Mouse (Mus musculus) adrenal gland, postnatal 10 days (tissue): Measurements from ENCODE around the gene Rmi1. TPM values are rescaled to one million over a fixed set of nuclear protein-coding genes. Genes with fewer than 3 reads are reported as not detected.
"Not testable (repeated sequence)": the region's sequence is repeated elsewhere in the genome, so short reads cannot be mapped to it uniquely, and the experiment has no call there.

Experiments
- DNase-seq: peaks from one replicate; pipeline ENCODE4 v3.0.0; 2021; ENCODE audit warnings: mixed read lengths
- total RNA-seq, 2 experiments: library from RNA; stranded (reverse); gene quantifications; 2 replicates each; pipeline ENCODE4 v1.2.3; 2021

Rmi1 gene
- total RNA-seq, 2 experiments from 2014 or later: 15.2 to 19.8 TPM

DNA sequence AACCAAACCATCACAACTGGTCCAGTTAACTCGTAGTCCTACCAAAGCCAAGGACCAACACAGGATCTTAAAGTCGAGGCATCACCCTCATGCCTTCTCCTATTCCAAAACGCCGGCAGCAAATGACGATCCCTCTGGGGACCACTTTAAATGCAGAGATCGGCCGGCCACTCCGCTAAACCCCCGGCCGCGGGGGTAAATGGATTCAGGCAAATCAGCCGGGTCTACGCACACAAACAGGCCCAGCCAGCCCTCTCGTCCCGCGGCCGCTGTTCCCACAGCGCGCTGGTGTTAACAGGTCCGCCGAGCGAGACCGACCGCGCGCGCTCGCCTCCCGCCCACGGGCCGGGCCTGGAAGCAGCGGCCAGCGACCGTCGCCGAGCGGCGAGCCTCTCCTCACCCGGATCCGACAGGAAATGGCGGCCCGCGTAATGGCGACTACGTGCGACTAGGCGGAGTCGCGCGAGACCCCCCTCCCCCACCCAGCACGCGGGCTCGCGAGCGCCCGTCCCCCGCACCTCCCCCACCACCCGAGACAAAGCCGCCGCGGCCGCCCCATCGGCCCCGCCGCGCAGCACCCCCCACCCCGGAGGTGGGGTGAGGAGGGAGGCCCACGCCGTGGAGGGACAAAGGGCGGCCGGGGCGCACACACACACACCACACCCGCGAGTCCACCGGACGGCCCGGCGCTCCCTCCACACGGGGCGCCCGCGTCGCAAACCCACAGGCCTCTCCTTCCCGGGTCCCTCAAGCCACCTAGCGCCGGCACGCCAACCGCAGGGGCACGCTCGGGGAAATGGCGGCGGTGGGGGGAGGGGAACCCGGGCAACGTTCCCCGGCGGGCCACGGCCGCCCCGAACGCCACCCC is 679 bp upstream of the Rmi1 start:
- peak; percentile 89 for DNase-seq

DNA sequence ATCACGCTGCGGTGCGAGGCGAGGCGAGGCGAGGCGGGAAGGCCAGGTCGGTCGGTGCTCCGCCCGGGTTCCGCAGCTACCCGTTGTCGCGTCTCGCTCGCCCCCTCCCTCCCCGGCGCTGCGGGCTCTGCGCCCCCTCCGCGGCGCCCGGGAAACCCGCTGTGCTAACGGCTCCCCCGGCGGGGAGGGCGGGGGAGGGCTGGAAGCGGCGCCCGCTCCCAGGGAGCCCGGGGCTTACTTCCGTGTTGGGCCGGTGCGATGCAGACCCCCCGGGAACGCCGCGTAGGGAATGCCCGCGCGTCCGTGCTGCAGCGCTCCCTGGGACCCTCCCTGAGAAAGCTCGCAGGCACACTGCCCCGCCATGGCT is 679 bp downstream of the Rmi1 start:
- no peak for DNase-seq

- DNase-seq: not testable (repeated sequence)
Observed at GRCm38 (mm10) chr13:58403243-58403642, 1.2 kb downstream of the Rmi1 start, which contains the start of gene Hnrnpk. Hnrnpk (minus strand) TSS chr13:58403343.

GRCm38 (mm10) chr13:58411073-58411472 is 9.0 kb downstream of the Rmi1 start:
- no peak for DNase-seq

GRCm38 (mm10) chr13:58415374-58415773 is 13.3 kb downstream of the Rmi1 start:
- peak; percentile 52 for DNase-seq

GRCm38 (mm10) chr13:58415838-58416237 is 13.8 kb downstream of the Rmi1 start:
- DNase-seq: peak; percentile 28

DNA sequence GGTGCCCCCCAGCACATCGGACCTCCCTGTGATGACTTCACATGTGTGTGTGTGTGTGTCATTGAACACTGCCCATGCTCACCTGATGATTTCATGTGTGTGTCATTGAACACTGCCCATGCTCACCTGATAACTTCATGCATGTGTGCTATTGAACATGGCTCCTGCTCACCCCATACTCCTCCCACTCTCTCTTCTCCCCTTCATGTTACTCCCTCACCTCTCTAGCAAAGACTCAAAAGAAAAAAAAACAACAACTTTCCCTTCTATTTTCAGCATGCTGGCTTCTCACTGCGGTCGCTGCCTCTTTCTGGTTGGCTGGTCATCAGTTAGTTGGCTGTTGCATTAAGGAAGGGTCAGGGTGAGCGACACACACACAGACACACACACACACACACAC is 16.6 kb downstream of the Rmi1 start:
- DNase-seq: no peak

- DNase-seq: no peak
Observed at GRCm38 (mm10) chr13:58419266-58419665, 17.2 kb downstream of the Rmi1 start.

DNA sequence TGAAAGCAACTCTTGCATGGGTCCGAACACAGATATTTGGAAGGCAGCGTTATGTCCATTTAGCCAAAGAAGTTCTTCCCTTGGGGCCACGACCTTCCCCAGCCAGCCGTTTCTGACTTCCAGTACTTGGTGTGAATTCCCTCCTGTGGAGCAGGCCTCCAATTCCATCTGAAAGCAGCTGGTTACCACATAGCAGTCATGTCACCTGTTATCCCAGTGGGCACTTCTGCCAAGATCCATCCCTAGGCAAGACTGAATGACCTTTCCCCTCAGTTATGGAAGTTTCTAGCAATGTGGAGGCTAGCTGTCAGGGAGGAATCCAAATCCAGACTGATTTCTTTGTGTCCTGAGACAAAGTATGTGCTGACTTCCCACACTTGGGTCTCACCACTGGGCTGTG is 19.0 kb downstream of the Rmi1 start:
- DNase-seq: peak; percentile 11

DNA sequence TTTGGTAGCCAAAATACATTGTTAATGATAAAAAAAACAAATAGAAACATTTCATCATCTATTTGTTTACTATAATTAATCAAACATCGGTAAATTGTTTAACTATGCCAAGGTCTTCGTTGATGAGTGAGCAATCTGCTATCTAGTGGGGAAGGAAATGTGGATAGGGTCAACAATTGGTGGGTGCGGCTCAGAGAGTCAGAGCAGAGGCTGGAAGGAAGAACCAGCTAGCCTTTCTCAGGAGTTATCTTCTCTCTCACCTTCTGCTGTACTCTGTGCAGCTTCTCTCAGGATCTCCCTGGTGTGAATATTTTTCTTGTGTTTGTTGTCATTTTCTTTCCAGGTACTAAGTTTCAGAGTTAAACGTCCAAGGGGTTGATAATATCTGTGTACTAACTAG is 20.2 kb downstream of the Rmi1 start:
- DNase-seq: no peak

- DNase-seq: no peak
Observed at GRCm38 (mm10) chr13:58423061-58423660, 21.1 kb downstream of the Rmi1 start.

DNA sequence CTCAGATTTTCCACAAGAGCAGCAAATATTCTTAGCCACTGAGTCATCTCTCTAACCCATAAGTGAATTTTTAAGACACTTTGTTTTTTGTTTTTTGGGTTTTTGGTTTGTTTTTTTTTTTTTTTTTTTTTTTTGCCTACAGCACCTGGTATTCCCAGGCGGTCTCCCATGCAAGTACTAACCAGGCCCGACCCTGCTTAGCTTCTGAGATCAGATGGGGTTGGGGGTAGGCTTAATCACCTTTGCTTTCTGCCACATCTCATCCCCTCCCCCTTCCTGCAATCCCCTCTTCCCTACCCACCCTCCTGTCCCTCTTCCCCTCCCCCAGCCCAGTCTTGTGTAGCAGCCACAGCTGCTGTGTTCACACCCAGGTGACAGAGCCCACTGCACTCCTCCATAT is 37.7 kb downstream of the Rmi1 start:
- DNase-seq: no peak

- DNase-seq: no peak
Observed at GRCm38 (mm10) chr13:58443326-58443725, 41.3 kb downstream of the Rmi1 start.

DNA sequence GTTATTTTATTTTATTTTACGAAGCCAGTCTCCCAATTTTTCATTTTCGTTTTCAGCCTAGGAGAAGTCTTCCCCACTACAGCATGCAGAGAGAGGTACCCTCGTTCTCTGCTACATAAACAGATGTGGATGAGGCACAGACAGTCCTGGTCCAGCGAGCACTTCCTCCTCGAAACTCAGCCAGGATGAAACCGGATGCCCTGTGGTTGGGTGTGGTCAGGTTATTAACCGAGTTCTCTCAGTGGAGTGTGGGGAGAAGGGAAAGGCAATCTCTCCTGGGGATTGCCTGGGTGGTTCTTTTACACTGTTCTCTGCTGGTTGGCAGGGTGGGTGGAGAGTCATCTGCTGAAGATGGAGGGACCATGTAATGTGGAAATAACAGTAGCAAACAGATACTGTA is 41.7 kb downstream of the Rmi1 start:
- DNase-seq: no peak

DNA sequence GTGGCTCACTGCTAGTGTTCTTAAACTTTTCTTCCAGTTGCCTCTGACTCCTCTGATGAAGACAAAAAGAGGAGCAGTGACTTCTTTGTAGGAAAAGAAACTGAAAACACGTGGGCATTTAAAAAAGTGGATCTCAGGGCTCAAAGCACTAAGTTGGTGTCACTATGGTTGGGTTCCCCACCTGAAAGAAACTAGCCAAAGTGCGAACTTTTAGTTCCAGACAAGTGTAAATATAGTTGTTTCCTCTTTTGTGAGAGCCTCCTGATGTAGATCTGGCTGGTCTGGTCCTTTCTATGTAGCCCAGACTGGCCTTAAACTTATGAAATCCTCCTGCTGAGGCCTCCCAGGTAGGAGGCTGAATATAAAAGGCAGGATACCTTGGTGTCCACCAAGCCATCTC is 44.5 kb downstream of the Rmi1 start:
- DNase-seq: no peak

- no peak for DNase-seq
Observed at GRCm38 (mm10) chr13:58450459-58451182, 48.6 kb downstream of the Rmi1 start.

- DNase-seq: no peak
Observed at GRCm38 (mm10) chr13:58452246-58452645, 50.2 kb downstream of the Rmi1 start.

- DNase-seq: peak; percentile 40
Observed at GRCm38 (mm10) chr13:58452651-58453413, 50.8 kb downstream of the Rmi1 start.

DNA sequence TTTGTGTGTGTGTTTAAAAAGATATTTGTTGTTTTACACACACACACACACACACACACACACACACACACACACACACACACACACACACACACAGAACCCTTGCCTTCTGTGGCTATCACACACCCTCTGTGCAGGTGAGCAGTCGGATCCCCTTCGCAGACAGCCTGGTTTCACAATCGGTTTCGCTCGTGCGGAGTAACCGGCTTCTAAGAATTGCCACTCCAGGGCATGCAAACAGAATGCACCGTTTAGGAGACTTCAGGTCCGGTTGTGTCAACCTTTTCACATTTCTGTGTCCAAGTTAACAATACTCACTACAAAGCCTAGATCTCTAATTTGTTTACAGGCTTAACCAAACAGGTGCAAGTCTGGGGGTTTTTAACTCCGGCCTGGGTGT is 51.5 kb downstream of the Rmi1 start:
- no peak for DNase-seq

DNA sequence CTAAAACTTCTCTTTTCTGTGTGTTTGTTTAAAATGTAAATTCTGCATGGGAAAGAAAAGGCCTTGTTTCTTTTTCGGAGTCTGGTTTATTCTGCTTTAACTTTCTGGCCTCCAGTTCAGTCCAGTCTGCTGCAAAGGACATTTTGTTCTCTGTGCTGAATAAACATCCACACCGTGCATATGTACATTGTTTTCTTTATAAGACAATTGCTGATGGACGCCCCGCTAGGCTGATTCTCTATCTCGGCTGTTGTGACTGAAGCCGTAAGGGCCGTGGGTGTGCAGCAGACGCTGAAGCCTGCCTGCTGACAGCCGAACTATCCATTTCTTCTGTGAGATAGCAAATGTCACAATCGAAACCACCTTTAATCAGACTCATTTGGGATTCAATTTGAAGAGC is 54.5 kb downstream of the Rmi1 start:
- DNase-seq: no peak

- DNase-seq: not testable (repeated sequence)
Observed at GRCm38 (mm10) chr13:58458811-58459210, 56.8 kb downstream of the Rmi1 start.
